Mouse (Mus musculus): Measurements from ENCODE around the gene Grin2d. TPM values are rescaled to one million over a fixed set of nuclear protein-coding genes. Genes with fewer than 3 reads are reported as not detected.
A peak's percentile ranks its signal among the peaks of the same experiment; 100 is the strongest.

Gene Grin2d
- polyA plus RNA-seq, 1 experiment from 2014 or later: 0.10 TPM

DNA sequence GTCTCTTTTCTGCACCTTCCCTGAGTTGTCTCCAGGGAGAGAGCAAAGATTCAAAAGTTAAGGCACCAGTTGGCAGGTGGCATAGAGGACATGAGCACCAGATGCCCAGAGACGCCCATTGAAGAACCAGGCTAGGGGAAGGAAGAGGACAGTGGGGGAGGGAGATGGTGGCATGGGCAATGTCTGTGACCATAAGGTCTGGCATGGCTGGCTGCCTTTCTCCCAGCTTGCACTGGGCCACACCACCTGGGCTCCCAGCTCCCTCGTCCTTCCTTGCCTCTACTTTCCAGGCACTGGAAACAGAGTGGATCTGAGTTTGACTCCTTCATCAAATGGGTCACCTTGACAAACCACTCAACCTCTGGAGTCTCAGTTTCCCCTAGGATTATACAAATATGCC, 14.5 kb upstream of the Grin2d start:
- no peak overlapping the region for H3K27ac ChIP-seq
- DNase-seq (ENCODE audit: low spot score): no peak

DNA sequence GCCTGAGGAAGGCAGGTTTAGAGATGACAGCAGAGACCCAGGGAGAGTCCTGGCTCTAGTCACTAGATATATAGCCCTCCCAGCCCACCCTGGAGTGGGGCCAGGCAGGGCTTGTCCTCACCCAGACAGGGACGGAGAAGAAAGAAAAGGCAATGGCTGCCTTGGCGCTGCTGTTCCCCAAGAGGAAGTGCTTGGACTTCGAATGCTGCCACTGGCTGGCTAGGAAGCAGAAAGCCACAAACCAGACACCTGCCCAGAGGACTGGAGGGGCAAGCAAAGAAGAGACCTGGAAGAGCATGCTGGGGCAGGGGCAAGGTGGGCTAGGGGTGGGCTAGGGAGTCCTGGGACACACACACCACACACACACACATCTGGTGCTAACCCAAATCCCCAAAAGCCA, 9.1 kb upstream of the Grin2d start:
- H3K4me1 ChIP-seq: 0 out of 2 replicates have a peak, but pooled peaks cover 6% of the 10 kb centered on the region
- peaks cover 38% of the 10 kb centered on the region for H3K36me3 ChIP-seq
- H3K27ac ChIP-seq: no peak overlapping the region
- WGBS: 63% methylated on average over 3 of the region's 3 CpGs
- H3K9me3 ChIP-seq (replicated peaks): no peaks in the 10 kb centered on the region
- 0 out of 2 replicates have a peak overlapping the region, but pooled peaks have one; percentile 11 for H3K4me3 ChIP-seq
- no peak for DNase-seq (ENCODE audit: low spot score)
- H3K27me3 ChIP-seq (ENCODE audit: low read depth, poor library complexity, severe bottlenecking): no peaks in the 10 kb centered on the region

More for the DNA sequence above, 14.5 kb upstream of the Grin2d start:
- H3K4me1 ChIP-seq: peaks cover 17% of the 10 kb centered on the region
- no peaks in the 10 kb centered on the region for H3K36me3 ChIP-seq
- 0 out of 2 replicates have a peak, but pooled peaks cover 5% of the 10 kb centered on the region for H3K27me3 ChIP-seq (ENCODE audit: low read depth, poor library complexity, severe bottlenecking)
- no peaks in the 10 kb centered on the region for H3K9me3 ChIP-seq (replicated peaks)
- no peak overlapping the region for H3K4me3 ChIP-seq
- 96% methylated on average over 2 of the region's 2 CpGs for WGBS

DNA sequence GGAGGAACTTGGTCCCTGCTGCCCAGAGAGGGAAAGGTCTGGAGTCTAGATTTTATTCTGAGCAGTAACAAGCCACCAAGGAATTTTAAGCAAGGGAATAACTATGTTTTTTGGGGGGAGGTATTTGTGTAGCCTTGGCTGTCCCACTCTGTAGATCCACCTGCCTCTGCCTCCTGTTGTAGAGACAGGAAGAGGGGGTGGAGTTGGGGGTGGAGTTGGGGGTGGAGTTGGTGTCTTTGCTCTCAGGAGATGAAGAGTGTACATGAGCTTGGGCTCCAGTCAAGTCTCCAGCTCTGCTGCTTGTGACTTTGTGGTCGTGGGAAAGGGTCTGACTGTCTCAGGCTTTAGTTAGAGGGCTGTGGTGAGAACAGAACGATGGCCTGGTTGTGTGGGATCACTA, 2.8 kb upstream of the Grin2d start:
- H3K36me3 ChIP-seq: peaks cover 98% of the 10 kb centered on the region
- 96% methylated on average over 2 of the region's 2 CpGs for WGBS
- H3K27me3 ChIP-seq (ENCODE audit: low read depth, poor library complexity, severe bottlenecking): no peaks in the 10 kb centered on the region
- no peak overlapping the region for H3K4me3 ChIP-seq
- no peak for DNase-seq (ENCODE audit: low spot score)
- no peaks in the 10 kb centered on the region for H3K9me3 ChIP-seq (replicated peaks)
- no peak overlapping the region for H3K27ac ChIP-seq
- H3K4me1 ChIP-seq: no peaks in the 10 kb centered on the region

DNA sequence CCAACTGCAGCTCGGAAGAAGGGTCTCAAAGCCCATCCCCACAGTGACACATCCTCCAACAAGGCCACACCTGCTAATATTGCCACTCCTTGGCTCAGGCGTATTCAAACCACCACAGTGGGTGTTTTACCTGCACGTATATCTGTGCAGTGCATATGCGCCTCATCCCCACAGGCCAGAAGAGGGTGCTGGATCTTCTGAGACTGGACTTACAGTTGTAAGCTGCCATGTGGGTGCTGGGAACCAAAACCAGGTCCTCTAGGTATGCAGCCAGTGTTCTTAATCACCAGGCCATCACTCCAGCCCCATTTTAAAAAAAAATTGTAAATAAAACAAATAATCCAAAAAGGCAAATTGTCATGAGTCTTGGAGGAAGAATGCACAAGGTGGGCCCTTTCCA, 2.4 kb upstream of the Grin2d start:
- DNase-seq (ENCODE audit: low spot score): no peak
- Histone ChIP-seq H3K9me3 (replicated peaks) (no peaks in the 10 kb centered on the region), H3K4me1 (no peaks in the 10 kb centered on the region), H3K27ac (no peak overlapping the region), H3K36me3 (peaks cover 98% of the 10 kb centered on the region), H3K4me3 (no peak overlapping the region), H3K27me3 (ENCODE audit: low read depth, poor library complexity, severe bottlenecking) (no peaks in the 10 kb centered on the region)
- 94% methylated on average over 4 of the region's 4 CpGs for WGBS

DNA sequence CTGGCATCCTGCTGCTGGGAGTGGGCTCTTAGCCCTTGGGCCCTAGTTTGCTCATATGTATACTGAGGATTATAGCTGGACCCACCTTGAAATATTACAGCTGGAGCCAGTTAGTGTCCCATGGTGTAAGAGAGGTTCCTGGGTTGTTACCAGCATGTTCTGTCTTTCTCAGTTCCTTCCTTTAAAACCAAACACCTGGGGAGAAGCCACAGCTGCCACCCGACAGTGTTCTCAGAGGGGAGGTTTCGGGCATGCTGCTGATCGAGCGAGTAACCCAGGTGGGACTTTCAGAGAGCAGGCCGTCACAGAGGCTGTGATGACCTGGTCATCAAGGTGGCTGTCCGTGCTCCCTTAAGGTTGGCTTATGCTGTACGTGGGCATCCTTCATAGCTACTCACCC, 1.3 kb downstream of the Grin2d start:
- Histone ChIP-seq H3K36me3 (peaks cover 79% of the 10 kb centered on the region), H3K27ac (no peak overlapping the region), H3K9me3 (replicated peaks) (no peaks in the 10 kb centered on the region), H3K27me3 (ENCODE audit: low read depth, poor library complexity, severe bottlenecking) (peaks cover 5% of the 10 kb centered on the region), H3K4me3 (no peak overlapping the region), H3K4me1 (peaks cover 17% of the 10 kb centered on the region)
- no peak for DNase-seq (ENCODE audit: low spot score)
- WGBS: 97% methylated on average over 7 of the region's 7 CpGs

DNA sequence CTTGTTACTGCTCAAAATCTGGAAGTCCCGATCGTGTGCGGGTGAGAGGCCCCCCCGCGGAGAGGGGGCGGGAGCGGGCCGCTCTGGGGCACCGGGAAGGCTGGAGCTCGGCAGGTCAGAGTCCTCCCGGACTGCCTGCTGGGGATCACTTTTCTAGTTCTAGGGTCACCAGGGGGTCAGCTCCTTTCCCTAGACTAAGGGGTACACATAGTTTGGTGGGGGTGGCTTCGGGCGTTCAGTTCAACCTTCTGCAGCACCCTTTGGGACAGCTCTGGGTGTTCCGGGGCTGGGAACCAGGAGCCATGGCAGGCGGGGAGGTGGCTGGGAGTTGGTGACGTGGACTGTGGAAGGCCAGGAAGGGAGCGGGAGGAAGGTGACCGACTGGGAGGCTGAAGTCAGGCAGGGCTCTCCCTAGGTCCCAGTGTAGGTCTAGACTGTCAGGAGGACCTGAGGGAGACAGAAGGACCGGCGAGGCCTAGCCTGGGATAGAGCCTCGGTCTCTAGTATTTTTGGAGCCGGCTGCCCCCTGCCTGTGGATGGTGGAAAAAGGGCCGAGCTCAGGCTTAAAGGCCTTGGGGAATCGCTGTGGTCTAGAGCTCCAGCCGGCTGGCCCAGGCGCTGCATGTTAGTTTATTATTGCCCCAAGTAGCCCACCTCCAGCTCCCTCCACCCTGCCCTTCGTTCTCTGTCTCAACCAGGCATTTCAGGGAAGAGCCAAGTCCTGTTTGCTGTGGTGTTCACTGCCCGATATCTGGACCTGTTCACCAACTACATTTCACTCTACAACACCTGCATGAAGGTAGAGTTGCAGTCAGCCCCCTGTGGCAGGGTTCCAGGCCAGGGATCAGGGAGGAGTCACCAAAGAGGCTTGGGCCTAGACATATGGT, 4.9 kb downstream of the Grin2d start:
- H3K36me3 ChIP-seq: peaks cover 43% of the 10 kb centered on the region
- no peaks in the 10 kb centered on the region for H3K9me3 ChIP-seq (replicated peaks)
- WGBS: 4% methylated on average over 28 of the region's 28 CpGs
- H3K27me3 ChIP-seq (ENCODE audit: low read depth, poor library complexity, severe bottlenecking): peaks cover 40% of the 10 kb centered on the region
- peak overlapping the region; percentile 93 for H3K27ac ChIP-seq
- H3K4me3 ChIP-seq: peak overlapping the region; percentile 74
- peak; percentile 74 for DNase-seq (ENCODE audit: low spot score)
- peaks cover 43% of the 10 kb centered on the region for H3K4me1 ChIP-seq

DNA sequence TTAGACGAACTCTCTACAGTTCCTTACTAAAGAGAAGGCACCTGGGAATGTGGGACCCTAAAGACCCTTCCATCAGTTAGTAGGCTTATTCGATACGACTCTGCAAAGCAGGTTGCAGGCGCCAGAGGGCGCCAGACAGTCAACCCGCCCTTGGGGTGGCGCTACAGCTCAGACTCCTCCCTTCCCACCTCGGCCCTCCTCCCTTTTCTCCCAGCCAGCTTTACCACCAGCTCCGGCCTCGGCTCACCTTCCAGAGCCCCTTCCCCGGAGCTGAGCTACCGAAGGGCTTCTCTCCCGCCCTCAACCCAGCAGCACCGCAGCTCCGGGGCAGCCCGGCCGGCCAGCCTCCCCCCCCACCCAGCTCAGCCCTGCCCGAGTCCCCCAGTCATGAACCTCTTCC, 5.6 kb downstream of the Grin2d start, which contains the start of gene Kdelr1:
TSS of gene Kdelr1 (plus strand) at position 149 of the 400 bp plus-strand sequence.
- Histone ChIP-seq H3K4me1 (peaks cover 50% of the 10 kb centered on the region), H3K4me3 (peak within 1 kb of the TSS; percentile 74), H3K27me3 (ENCODE audit: low read depth, poor library complexity, severe bottlenecking) (peaks cover 47% of the 10 kb centered on the region), H3K9me3 (replicated peaks) (no peaks in the 10 kb centered on the region), H3K27ac (peak within 1 kb of the TSS; percentile 93), H3K36me3 (peaks cover 38% of the 10 kb centered on the region)
- under 1% methylated on average over 18 of the region's 18 CpGs for WGBS
- peak; percentile 92 for DNase-seq (ENCODE audit: low spot score)

DNA sequence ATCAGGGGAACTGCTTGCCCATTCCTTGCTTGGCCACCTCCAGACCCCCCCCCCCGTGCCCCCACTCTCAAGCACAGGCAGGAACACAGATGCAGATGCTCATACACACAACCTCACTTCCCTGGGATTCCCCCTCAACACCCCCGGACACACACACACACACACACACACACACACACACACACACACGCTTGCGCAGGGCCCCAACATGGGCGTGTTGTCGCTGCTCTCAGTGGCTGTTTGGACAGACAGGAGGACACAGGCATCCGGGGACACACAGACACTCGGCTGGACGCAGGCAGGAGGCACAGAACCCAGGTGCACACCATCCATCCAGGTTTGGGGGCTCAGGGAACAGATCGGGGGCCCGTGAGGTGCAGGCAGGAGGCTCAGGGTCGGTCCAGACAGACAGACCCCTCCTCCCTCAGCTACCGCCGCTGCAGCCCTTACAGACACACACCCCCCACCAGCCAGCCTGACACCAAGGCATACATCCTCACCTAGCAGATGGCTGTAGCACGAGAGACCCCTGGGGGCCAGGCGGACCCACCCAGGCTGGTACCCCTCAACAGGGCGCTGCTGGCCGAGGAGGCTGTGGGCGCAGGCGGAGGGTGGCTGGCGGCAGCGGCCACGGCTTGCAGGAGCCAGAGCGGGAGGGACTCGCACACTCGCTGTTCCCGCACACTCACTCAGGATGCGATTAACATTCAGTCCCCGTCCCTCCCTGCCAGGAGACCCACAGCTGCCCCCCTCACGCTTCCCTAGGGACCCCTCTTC, 7.7 kb downstream of the Grin2d start:
- WGBS: 1% methylated on average over 30 of the region's 30 CpGs
- peaks cover 66% of the 10 kb centered on the region for H3K27me3 ChIP-seq (ENCODE audit: low read depth, poor library complexity, severe bottlenecking)

DNA sequence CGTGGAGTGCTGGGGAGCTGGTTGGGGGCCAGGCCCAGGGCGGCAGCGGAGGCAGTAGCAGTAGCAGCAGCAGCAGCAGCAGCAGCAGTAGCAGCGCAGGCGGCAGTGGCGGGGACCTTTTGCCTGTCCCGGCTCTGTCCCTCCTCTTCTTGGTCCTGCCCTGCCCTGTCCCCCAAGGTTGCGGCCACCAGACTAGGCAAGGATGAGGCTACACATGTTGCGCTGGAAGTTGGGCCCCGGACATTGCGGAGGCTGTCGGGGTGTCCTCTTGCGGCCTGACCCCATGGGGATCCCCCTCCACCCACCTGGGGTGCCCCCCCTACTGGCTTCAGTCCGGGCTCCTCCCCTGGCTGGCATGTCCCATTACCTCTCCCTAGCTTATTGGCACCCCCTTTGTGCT, 8.4 kb downstream of the Grin2d start:
- peaks cover 65% of the 10 kb centered on the region for H3K4me1 ChIP-seq
- DNase-seq (ENCODE audit: low spot score): peak; percentile 46
- H3K27me3 ChIP-seq (ENCODE audit: low read depth, poor library complexity, severe bottlenecking): peaks cover 70% of the 10 kb centered on the region
- 2% methylated on average over 14 of the region's 14 CpGs for WGBS
- peak overlapping the region; percentile 45 for H3K4me3 ChIP-seq
- H3K9me3 ChIP-seq (replicated peaks): no peaks in the 10 kb centered on the region
- H3K36me3 ChIP-seq: peaks cover 9% of the 10 kb centered on the region
- no peak overlapping the region for H3K27ac ChIP-seq

More for the DNA sequence above, 7.7 kb downstream of the Grin2d start:
- peaks cover 16% of the 10 kb centered on the region for H3K36me3 ChIP-seq
- DNase-seq (ENCODE audit: low spot score): peak; percentile 55
- H3K4me3 ChIP-seq: peak overlapping the region; percentile 45
- no peaks in the 10 kb centered on the region for H3K9me3 ChIP-seq (replicated peaks)
- H3K4me1 ChIP-seq: peaks cover 68% of the 10 kb centered on the region
- peak overlapping the region; percentile 53; the same call in 1 of the 2 replicates for H3K27ac ChIP-seq

DNA sequence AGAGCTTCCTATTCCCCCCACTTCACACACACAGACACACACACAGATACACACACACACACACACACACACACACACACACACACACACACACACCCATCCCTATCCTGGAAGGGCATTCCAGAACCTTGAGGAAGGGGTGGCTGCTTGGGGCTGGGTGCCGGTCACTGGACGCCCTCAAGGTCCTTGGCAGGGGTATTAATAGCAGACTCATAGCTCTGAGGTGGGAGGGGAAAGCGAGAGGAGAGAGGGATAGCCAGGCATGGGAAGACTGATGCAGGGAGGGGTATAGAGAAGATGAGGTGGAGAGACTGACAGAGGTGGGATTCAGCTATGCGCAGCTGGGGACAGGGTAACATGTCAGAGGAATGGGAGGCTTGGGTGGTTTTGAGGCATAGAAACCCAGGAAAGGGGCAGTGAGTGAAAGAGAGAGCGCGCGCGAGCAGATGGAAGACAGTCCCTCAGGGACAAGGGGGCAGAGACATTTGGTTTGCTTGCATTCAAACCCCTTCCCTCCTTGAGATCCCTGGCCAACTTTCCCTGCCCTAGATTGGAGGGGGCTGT, 9.0 kb downstream of the Grin2d start:
- Histone ChIP-seq H3K27ac (no peak overlapping the region), H3K9me3 (replicated peaks) (no peaks in the 10 kb centered on the region), H3K27me3 (ENCODE audit: low read depth, poor library complexity, severe bottlenecking) (peaks cover 70% of the 10 kb centered on the region), H3K36me3 (peaks cover 3% of the 10 kb centered on the region), H3K4me1 (peaks cover 59% of the 10 kb centered on the region), H3K4me3 (peak overlapping the region; percentile 45)
- 8% methylated on average over 8 of the region's 8 CpGs for WGBS
- no peak for DNase-seq (ENCODE audit: low spot score)

DNA sequence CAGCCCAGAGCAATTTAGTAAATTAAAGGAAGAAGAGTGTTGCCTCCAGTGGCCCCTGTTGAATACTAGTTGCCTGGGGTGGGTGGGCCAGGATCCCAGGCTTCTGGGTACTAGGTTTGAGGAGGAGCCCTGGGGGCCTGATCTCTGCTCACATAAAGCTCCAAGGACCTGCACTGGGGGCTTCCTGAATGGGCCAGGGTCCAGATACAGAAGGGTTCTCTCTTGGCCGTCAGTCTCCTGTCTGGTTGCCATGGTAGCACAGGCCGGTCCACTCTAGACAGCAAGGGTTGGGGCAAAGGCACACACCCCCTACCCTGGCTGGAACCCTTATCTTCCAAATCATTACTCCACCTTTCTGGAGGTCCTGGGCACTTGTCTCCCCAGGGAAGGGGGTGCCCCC, 10.3 kb downstream of the Grin2d start:
- Histone ChIP-seq H3K4me3 (0 out of 2 replicates have a peak overlapping the region, but pooled peaks have one; percentile 0), H3K36me3 (no peaks in the 10 kb centered on the region), H3K4me1 (peaks cover 51% of the 10 kb centered on the region), H3K27me3 (ENCODE audit: low read depth, poor library complexity, severe bottlenecking) (peaks cover 70% of the 10 kb centered on the region), H3K27ac (no peak overlapping the region), H3K9me3 (replicated peaks) (no peaks in the 10 kb centered on the region)
- no peak for DNase-seq (ENCODE audit: low spot score)
- 21% methylated on average over 2 of the region's 2 CpGs for WGBS

DNA sequence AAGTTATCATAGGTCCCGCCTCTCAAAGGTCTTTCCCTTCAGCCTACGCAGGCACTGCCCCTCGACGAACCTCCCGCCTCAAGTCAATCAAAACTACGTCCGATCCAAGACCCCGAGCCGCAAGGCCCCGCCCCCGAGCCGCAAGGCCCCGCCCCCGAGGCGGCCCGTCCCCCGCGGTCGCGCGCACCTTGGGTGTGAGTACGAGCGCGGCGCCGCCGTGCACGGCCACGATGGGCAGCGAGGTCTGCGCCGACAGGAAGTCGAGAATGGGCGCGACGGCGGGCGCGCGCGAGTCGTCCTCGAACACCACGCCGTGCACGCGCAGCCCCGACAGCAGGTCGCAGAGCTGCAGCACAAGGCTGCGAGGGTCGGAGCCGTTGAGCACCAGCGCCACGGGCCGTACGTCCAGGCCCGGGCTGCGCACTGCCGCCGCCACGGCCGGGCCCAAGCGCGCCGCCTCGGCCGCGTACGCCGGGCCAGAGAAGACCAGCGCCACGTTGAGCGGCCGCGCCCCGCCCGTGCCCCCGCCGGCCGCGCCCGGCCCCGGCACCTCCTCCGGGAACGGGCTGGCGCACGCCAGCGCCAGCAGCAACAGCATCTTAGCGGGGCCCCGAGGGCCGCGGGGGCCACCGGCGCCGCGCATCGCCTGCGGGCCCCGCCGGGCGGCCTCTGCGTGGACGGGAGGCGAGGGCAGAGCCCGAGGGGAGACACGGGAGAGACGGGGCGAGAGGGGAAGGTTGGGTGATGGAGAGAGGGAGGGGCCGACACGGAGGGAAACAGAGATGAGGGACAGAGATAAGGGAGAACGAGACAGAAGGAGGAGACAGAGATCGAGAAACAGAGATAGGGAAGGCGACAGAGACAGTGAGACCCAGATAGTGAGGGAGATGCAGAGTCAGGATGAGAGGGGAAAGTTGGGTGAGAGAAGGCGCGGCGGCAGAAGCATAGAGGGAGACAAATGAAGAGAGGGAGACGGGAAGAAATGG, 12.0 kb downstream of the Grin2d start:
- peaks cover 51% of the 10 kb centered on the region for H3K4me1 ChIP-seq

More for the DNA sequence above, 12.0 kb downstream of the Grin2d start:
- H3K27ac ChIP-seq: peak overlapping the region; percentile 92
- peak; percentile 96 for DNase-seq (ENCODE audit: low spot score)
- peak overlapping the region; percentile 71 for H3K4me3 ChIP-seq
- H3K27me3 ChIP-seq (ENCODE audit: low read depth, poor library complexity, severe bottlenecking): peaks cover 72% of the 10 kb centered on the region
- WGBS: under 1% methylated on average over 109 of the region's 117 CpGs
- H3K36me3 ChIP-seq: no peaks in the 10 kb centered on the region
- H3K9me3 ChIP-seq (replicated peaks): no peaks in the 10 kb centered on the region

All from limb, embryonic 10.5 days (tissue).